Mouse (Mus musculus) midbrain, embryonic 11.5 days (tissue): ENCODE results near the gene Meis1. TPM values are rescaled to one million over a fixed set of nuclear protein-coding genes. Genes with fewer than 3 reads are reported as not detected.

ENCODE experiments used
- ATAC-seq: fragments of 200-750 bp; cut with Nextera tagmentation; 2 replicates; pipeline ENCODE4 v1.8.0; 2017; ENCODE audit warnings: moderate TSS enrichment, moderate library complexity; ENCODE audit not compliant: low FRiP score
- DNase-seq: peaks from one replicate; pipeline ENCODE4 v3.0.0; 2015; ENCODE audit warnings: low spot score; ENCODE audit errors: missing footprints
- H3K27ac ChIP-seq: fragments of 300-500 bp; sonication (generic); 2 replicates; pipeline ENCODE4 v1.5.1; 2014; ENCODE audit warnings: low read depth, low read length
- H3K27me3 ChIP-seq: fragments of 300-500 bp; sonication (generic); 2 replicates; pipeline ENCODE4 v1.6.1; 2014; ENCODE audit warnings: mild to moderate bottlenecking, low read length, moderate library complexity, mixed read lengths; ENCODE audit not compliant: control insufficient read depth, insufficient read depth
- H3K36me3 ChIP-seq: fragments of 300-500 bp; sonication (generic); 2 replicates; pipeline ENCODE4 v1.6.1; 2014; ENCODE audit warnings: mild to moderate bottlenecking, low read length, moderate library complexity, mixed read lengths; ENCODE audit not compliant: control insufficient read depth, insufficient read depth
- H3K4me1 ChIP-seq: fragments of 300-500 bp; sonication (generic); 2 replicates; pipeline ENCODE4 v1.6.1; 2014; ENCODE audit warnings: low read length; ENCODE audit not compliant: control insufficient read depth, insufficient read depth
- H3K4me2 ChIP-seq: fragments of 300-500 bp; sonication (generic); 2 replicates; pipeline ENCODE4 v1.6.1; 2014; ENCODE audit warnings: mild to moderate bottlenecking, moderate library complexity
- H3K4me3 ChIP-seq: fragments of 300-500 bp; sonication (generic); 2 replicates; pipeline ENCODE4 v1.5.1; 2014; ENCODE audit warnings: low read depth, low read length
- H3K9ac ChIP-seq: fragments of 300-500 bp; sonication (generic); 2 replicates; pipeline ENCODE4 v1.6.1; 2014; ENCODE audit warnings: low read length
- H3K9me3 ChIP-seq: fragments of 300-500 bp; sonication (generic); 2 replicates; pipeline ENCODE4 v1.6.1; 2016; ENCODE audit warnings: low read length; ENCODE audit not compliant: control insufficient read depth
- WGBS: fragments of 180-500 bp; shearing (Covaris S2); extraction: QIAGEN DNeasy Blood & Tissue Kit; methylation state at CpG from one replicate; pipeline ENCODE4 v1.1.7; 2014; 5-methylcytosine and 5-hydroxymethylcytosine counted together
- polyA plus RNA-seq: library from polyadenylated mRNA; unstranded; fragments of >200 nt; fragmentation: Nextera tagmentation; extraction: Ambion mirVana; gene quantifications from 2 replicates; pipeline ENCODE4 v1.2.1, GENCODE M21; 2014

Gene Meis1
- polyA plus RNA-seq, 1 experiment from 2014 or later = 39.4 TPM

- H3K36me3 ChIP-seq = no peaks in the 10 kb centered on the region
- WGBS = 58% methylated on average over 15 of the region's 15 CpGs
- no peak overlapping the region for H3K9ac ChIP-seq
- ATAC-seq (no peak), DNase-seq (no peak)
- H3K27ac ChIP-seq = no peak overlapping the region
- no peaks in the 10 kb centered on the region for H3K9me3 ChIP-seq
- H3K4me2 ChIP-seq = no peak overlapping the region
- no peak overlapping the region for H3K4me3 ChIP-seq
- H3K27me3 ChIP-seq = no peaks in the 10 kb centered on the region
- H3K4me1 ChIP-seq = peaks cover 6% of the 10 kb centered on the region
These were observed 55.3 kb downstream of the Meis1 start for GRCm38 (mm10) chr11:18963202-18964136.

GRCm38 (mm10) chr11:18959465-18959864 lies 59.3 kb downstream of the Meis1 start:
- H3K4me3 ChIP-seq = no peak overlapping the region
- H3K9me3 ChIP-seq = no peaks in the 10 kb centered on the region
- DNase-seq = no peak
- H3K4me2 ChIP-seq = no peak overlapping the region
- H3K27ac ChIP-seq = no peak overlapping the region
- H3K4me1 ChIP-seq = peaks cover 6% of the 10 kb centered on the region; the same call in 1 of the 2 replicates
- WGBS = 91% methylated on average over 1 of the region's 1 CpGs
- H3K9ac ChIP-seq = no peak overlapping the region
- ATAC-seq = no peak
- no peaks in the 10 kb centered on the region for H3K27me3 ChIP-seq
- H3K36me3 ChIP-seq = no peaks in the 10 kb centered on the region

DNA sequence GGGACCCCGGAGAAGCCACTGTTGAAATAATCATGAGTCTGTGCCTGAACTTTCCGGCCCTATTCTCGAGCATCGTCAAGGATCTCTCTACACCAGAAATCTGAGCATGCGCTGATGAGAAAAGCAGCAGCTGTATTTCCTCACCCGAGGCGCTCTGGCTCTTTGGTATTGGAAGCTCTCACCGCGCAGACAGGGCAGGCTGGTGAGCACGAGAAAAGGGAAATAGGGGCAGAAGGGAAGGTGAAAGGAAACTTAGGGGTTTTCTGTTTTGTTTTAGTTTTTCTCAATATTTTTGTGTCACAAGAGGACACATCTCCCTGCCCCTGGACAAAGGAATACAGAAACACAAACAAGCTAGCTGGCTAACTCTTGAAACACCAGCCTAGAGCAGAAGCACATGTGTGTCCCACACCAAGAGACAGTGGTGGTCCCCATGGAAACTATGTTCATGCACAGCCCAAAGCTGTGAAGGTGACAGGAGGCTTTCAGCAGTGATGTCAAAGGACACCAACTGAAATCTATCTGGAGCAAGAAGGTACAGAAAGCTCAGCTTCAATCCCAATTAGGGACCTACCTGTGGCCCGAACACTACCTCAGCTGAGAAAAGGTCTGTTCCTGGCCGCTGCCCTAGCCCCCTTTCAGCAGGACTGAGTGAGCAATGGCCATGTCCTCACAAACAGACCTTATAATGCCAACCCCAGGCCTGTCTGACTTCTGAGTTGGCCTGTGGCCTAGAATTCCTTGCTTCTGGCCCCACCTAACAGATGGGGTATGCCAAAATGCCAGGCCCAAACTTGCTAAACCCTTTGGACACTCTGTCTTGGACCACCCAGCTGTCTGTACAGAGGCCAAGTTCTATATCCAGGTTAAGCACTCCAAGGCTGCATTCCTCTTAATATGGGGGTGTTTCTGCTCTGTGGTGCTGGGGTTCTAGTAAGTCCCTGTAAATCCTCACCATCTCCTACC lies 60.7 kb downstream of the Meis1 start:
- WGBS = 63% methylated on average over 12 of the region's 12 CpGs
- Histone ChIP-seq H3K4me3 (no peak overlapping the region), H3K36me3 (no peaks in the 10 kb centered on the region), H3K9me3 (no peaks in the 10 kb centered on the region), H3K27me3 (no peaks in the 10 kb centered on the region), H3K9ac (no peak overlapping the region), H3K4me2 (no peak overlapping the region), H3K27ac (no peak overlapping the region), H3K4me1 (no peaks in the 10 kb centered on the region)
- DNase-seq (no peak), ATAC-seq (no peak)

GRCm38 (mm10) chr11:18957097-18957804 lies 61.5 kb downstream of the Meis1 start:
- H3K9me3 ChIP-seq = no peaks in the 10 kb centered on the region
- H3K27ac ChIP-seq = no peak overlapping the region
- WGBS = 45% methylated on average over 12 of the region's 12 CpGs
- no peaks in the 10 kb centered on the region for H3K4me1 ChIP-seq
- no peak overlapping the region for H3K4me2 ChIP-seq
- no peaks in the 10 kb centered on the region for H3K27me3 ChIP-seq
- no peak overlapping the region for H3K9ac ChIP-seq
- DNase-seq (no peak), ATAC-seq (no peak)
- H3K4me3 ChIP-seq = no peak overlapping the region
- H3K36me3 ChIP-seq = no peaks in the 10 kb centered on the region

DNA sequence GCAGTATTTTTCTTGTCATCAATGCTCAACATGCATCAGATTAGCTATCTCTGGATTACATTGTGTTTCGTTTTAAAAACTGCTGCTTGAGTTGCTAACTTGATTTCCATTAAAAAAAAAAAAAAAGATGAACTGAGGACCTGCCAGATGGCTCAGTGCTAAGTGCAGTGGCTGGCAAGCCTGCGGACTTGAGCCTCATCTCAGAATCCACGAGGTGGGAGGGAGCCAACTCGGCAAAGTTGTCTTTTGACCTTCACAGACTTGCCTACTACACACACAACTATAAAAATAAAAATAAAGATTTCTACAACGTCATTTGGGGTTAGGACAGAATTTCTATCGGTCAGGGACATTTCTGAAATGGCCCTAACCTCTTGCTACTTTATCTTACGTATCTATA lies 62.8 kb downstream of the Meis1 start:
- no peak overlapping the region for H3K27ac ChIP-seq
- no peak overlapping the region for H3K9ac ChIP-seq
- no peaks in the 10 kb centered on the region for H3K9me3 ChIP-seq
- ATAC-seq (no peak), DNase-seq (no peak)
- no peaks in the 10 kb centered on the region for H3K36me3 ChIP-seq
- H3K4me2 ChIP-seq = no peak overlapping the region
- 75% methylated on average over 7 of the region's 7 CpGs for WGBS
- no peaks in the 10 kb centered on the region for H3K4me1 ChIP-seq
- H3K27me3 ChIP-seq = no peaks in the 10 kb centered on the region
- no peak overlapping the region for H3K4me3 ChIP-seq

- no peak overlapping the region for H3K9ac ChIP-seq
- H3K4me3 ChIP-seq = no peak overlapping the region
- H3K9me3 ChIP-seq = no peaks in the 10 kb centered on the region
- ATAC-seq = peak; percentile 52; the same call in 1 of the 2 replicates
- DNase-seq = no peak
- no peak overlapping the region for H3K27ac ChIP-seq
- 43% methylated on average over 2 of the region's 2 CpGs for WGBS
- H3K27me3 ChIP-seq = no peaks in the 10 kb centered on the region
- H3K4me2 ChIP-seq = no peak overlapping the region
- H3K36me3 ChIP-seq = no peaks in the 10 kb centered on the region
- no peaks in the 10 kb centered on the region for H3K4me1 ChIP-seq
These were observed 63.9 kb downstream of the Meis1 start for GRCm38 (mm10) chr11:18954852-18955251.

DNA sequence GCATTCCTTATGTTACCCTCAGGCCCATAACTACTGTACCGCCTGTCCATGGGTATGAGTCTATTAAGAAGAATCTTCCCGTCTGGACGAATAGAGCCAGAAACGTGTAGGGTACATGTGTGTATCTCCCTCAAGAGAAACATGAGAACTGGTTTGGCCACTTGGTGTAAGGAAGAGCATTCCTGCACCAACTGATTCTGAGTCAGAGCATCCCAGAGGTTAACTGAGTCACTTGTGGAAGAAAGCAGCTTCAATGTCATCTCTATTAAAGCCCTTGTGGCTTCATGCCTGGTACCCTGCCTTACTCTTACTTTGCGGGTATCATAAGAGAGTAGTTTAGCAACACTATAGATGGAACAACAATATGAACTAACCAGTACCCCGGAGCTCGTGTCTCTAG lies 64.9 kb downstream of the Meis1 start:
- ATAC-seq (no peak), DNase-seq (no peak)
- H3K9me3 ChIP-seq = no peaks in the 10 kb centered on the region
- H3K4me1 ChIP-seq = no peaks in the 10 kb centered on the region
- H3K27ac ChIP-seq = no peak overlapping the region
- no peaks in the 10 kb centered on the region for H3K36me3 ChIP-seq
- H3K9ac ChIP-seq = no peak overlapping the region
- no peak overlapping the region for H3K4me3 ChIP-seq
- no peak overlapping the region for H3K4me2 ChIP-seq
- WGBS = 93% methylated on average over 7 of the region's 7 CpGs
- no peaks in the 10 kb centered on the region for H3K27me3 ChIP-seq

DNA sequence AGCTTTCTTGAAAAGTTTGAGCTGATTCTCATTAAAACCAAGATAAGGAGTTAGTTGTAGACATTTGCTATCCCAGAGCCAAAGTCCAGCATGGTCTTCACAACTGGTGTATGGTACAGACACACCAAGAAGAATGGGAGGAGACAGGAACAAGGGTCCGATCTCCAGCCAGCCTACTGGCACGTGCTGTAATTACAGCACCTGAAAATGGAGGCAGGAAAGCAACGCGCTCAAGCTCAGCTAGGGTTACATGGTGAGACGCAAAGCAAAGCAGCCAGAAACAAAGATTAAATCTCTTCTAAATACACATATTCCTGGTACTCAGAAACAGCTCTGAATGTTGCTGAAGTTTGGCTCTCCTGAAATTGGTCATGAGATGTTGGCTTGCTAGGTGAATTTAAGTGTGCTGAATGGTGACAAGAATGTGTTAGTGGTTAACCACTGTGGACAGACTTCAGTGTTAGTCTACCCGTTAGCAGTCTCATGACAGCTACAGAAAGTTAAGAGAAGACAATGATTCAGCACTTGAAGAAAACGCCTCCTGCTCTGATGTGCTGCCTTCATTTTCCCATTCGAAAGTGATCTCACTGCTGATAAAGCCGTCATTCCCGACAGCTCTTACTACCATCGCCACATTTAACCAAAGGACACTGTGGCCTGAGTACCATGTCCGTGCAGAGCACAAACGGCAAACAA lies 70.0 kb downstream of the Meis1 start:
- ATAC-seq (no peak), DNase-seq (no peak)
- Histone ChIP-seq H3K9ac (no peak overlapping the region), H3K4me2 (no peak overlapping the region), H3K9me3 (no peaks in the 10 kb centered on the region), H3K4me1 (peaks cover 16% of the 10 kb centered on the region; the same call in 1 of the 2 replicates), H3K27me3 (no peaks in the 10 kb centered on the region), H3K27ac (no peak overlapping the region), H3K36me3 (no peaks in the 10 kb centered on the region), H3K4me3 (no peak overlapping the region)
- 86% methylated on average over 13 of the region's 13 CpGs for WGBS
